Mouse (Mus musculus) limb, embryonic 14.5 days (tissue): ENCODE data around the gene Tfap2d. TPM values are rescaled to one million over a fixed set of nuclear protein-coding genes. Genes with fewer than 3 reads are reported as not detected.

Experiments used
- ATAC-seq: fragments of 200-750 bp; cut with Nextera tagmentation; 2 replicates; pipeline ENCODE4 v1.8.0; 2017; ENCODE audit warnings: low read depth, moderate number of reproducible peaks, moderate TSS enrichment; ENCODE audit not compliant: low FRiP score
- DNase-seq: peaks from one replicate; pipeline ENCODE4 v3.0.0-alpha.2; 2015; ENCODE audit warnings: low spot score
- H3K27ac ChIP-seq: fragments of 300-500 bp; sonication (generic); replicated peaks from 2 replicates; pipeline ENCODE4 v1.5.1; 2014; ENCODE audit warnings: low read depth, mild to moderate bottlenecking, low read length, moderate library complexity, mixed read lengths
- H3K27me3 ChIP-seq: fragments of 300-500 bp; sonication (generic); 2 replicates; pipeline ENCODE4 v1.6.1; 2014; ENCODE audit warnings: low read length, mixed read lengths; ENCODE audit not compliant: control insufficient read depth, insufficient read depth
- H3K36me3 ChIP-seq: fragments of 300-500 bp; sonication (generic); 2 replicates; pipeline ENCODE4 v1.6.1; 2014; ENCODE audit warnings: mild to moderate bottlenecking, low read length, moderate library complexity, mixed read lengths; ENCODE audit not compliant: control insufficient read depth, insufficient read depth
- H3K4me1 ChIP-seq: fragments of 300-500 bp; sonication (generic); 2 replicates; pipeline ENCODE4 v1.6.1; 2014; ENCODE audit warnings: antibody characterized with exemption, low read length, mixed read lengths; ENCODE audit not compliant: control insufficient read depth, insufficient read depth
- H3K4me2 ChIP-seq: fragments of 300-500 bp; sonication (generic); replicated peaks from 2 replicates; pipeline ENCODE4 v1.6.1; 2014; ENCODE audit warnings: low read depth, mild to moderate bottlenecking, low read length, moderate library complexity; ENCODE audit not compliant: severe bottlenecking
- H3K4me3 ChIP-seq: fragments of 300-500 bp; sonication (generic); replicated peaks from 2 replicates; pipeline ENCODE4 v1.5.1; 2014; ENCODE audit warnings: low read length
- H3K9ac ChIP-seq: fragments of 300-500 bp; sonication (generic); 2 replicates; pipeline ENCODE4 v1.6.1; 2014; ENCODE audit warnings: mild to moderate bottlenecking, low read depth, low read length, moderate library complexity; ENCODE audit not compliant: severe bottlenecking
- H3K9me3 ChIP-seq: fragments of 300-500 bp; sonication (generic); 2 replicates; pipeline ENCODE4 v1.6.1; 2016; ENCODE audit warnings: low read length; ENCODE audit not compliant: control insufficient read depth
- POLR2A ChIP-seq: fragments of 200-500 bp; IDR thresholded peaks from 2 replicates; pipeline ENCODE4 v1.8.0; 2012; ENCODE audit warnings: inconsistent platforms, mild to moderate bottlenecking, moderate library complexity, borderline replicate concordance; ENCODE audit not compliant: insufficient read depth, insufficient read length; ENCODE audit errors: extremely low read depth
- WGBS: fragments of 180-500 bp; shearing (Covaris S2); extraction: QIAGEN DNeasy Blood & Tissue Kit; methylation state at CpG from one replicate; pipeline ENCODE4 v1.1.7; 2014; 5-methylcytosine and 5-hydroxymethylcytosine counted together
- polyA plus RNA-seq, 2 experiments: library from polyadenylated mRNA; depleted of rRNA in 1 of 2; stranded (reverse) in 1 of 2; unstranded in 1 of 2; fragments of >200 nt; fragmentation: Nextera tagmentation in 1 of 2; extraction: Ambion mirVana in 1 of 2; gene quantifications; 2 replicates each; pipeline versions ENCODE4 v1.2.1 to v1.2.3; 2012 to 2014

Tfap2d gene
- polyA plus RNA-seq, 2 experiments, result not detected

DNA sequence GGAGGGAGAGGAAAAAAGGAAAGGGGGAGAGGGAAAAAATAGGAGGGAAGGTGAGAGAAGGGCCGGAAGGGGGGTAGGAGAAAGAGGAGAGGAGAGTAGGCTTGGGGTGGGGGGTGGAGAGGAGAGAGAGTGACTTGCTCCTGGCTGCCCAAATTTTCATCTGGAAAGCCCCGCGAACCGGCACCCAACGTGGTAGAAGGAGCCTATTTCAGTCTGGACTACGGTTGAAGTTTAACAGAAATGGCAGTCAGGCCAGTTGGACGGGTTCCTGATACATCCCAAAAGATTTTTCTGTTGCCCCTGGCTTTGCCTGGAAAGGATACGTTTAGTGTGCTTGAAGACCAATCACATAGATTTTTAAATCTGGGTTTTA, 108.2 kb downstream of the Tfap2d start:
- Histone ChIP-seq H3K4me1 (no peaks in the 10 kb centered on the region), H3K9ac (peak overlapping the region; percentile 84), H3K36me3 (0 out of 2 replicates have a peak, but pooled peaks cover 2% of the 10 kb centered on the region), H3K4me2 (peak overlapping the region; percentile 51; the same call in 1 of the 2 replicates), H3K27ac (peak overlapping the region; percentile 86), H3K9me3 (no peaks in the 10 kb centered on the region), H3K27me3 (peaks cover 64% of the 10 kb centered on the region), H3K4me3 (peak overlapping the region; percentile 45)
- ATAC-seq, result no peak
- under 1% methylated on average over 8 of the region's 8 CpGs for WGBS
- DNase-seq, result peak; percentile 25
- TF ChIP-seq POLR2A, result no peak

DNA sequence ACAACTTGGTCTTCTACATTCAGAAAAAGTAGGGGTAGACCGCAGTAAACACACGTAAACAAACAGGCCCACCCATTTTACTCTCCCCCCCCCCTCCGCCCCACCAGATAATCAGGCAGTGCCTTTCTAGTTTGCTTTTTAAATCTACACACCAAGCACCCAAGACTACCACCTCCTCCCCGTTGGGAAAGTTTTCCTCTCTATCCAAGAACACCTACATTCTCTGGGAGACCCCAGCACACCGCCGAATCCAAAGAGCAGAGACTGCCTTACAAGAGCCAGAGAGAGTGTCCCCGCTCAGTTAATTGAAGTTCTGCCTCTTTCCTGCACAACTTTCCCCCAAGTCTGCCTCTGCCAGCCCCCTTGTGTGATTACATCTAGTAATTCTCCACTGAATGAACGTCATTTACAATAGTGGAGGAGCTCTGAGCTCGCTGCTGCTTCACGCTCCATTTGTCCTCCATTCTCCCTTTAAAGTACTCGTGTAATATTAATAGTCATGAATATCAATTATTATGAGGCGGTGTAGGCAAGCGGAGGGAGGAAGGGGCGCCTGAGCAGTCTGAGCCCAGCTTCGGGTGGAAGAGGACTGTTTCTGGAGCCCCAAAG, 108.8 kb downstream of the Tfap2d start:
- no peak for TF ChIP-seq POLR2A
- no peaks in the 10 kb centered on the region for H3K9me3 ChIP-seq
- peak overlapping the region; percentile 51 for H3K4me2 ChIP-seq
- peaks cover 70% of the 10 kb centered on the region for H3K27me3 ChIP-seq
- WGBS, result 3% methylated on average over 15 of the region's 15 CpGs
- no peak for ATAC-seq
- no peaks in the 10 kb centered on the region for H3K4me1 ChIP-seq
- H3K9ac ChIP-seq, result peak overlapping the region; percentile 84
- H3K36me3 ChIP-seq, result 0 out of 2 replicates have a peak, but pooled peaks cover 2% of the 10 kb centered on the region
- H3K4me3 ChIP-seq, result peak overlapping the region; percentile 45
- DNase-seq, result no peak
- peak overlapping the region; percentile 53 for H3K27ac ChIP-seq

DNA sequence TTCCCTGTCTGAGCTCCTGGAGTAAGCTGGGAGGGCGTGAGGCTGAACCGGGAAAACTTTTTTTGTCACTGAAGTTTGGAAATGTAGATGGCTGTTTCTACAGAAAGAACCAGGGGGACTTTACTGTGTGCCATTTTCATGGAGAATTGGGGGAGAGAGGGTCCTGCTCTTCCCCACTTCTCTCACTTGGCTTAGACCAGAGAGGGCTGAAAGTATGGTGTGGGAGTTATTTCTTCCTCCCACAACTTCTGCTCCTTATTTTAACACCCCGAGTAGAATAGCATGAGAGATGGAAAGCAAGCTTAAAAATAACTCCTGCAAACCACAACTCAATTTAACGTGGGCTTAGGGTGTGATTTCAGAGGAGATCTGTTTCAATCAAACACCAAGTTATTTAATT, 109.9 kb downstream of the Tfap2d start:
- 0% methylated on average over 4 of the region's 4 CpGs for WGBS

DNA sequence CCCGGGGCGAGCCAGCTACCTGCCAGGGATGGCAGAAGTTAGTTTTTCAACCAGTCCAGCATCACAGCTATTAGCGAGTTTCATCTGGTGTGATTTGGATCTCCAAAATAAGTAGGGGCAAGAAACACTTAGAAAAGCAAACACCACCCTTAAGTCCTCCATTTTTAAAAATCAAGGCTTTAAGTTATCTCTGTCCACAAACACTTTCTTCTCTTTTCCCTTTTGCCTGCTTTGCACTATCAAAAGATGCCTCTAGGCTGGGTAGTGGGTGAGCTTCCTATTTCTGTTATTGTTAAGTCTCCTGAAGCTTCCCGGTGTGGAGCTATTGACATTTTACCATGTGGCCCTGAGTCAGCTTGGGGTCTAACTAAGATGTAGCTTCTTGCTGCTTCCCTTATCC, 110.3 kb downstream of the Tfap2d start:
- peaks cover 77% of the 10 kb centered on the region for H3K27me3 ChIP-seq
- H3K4me3 ChIP-seq, result peak overlapping the region; percentile 45
- no peak for TF ChIP-seq POLR2A
- peak overlapping the region; percentile 53; the same call in 1 of the 2 replicates for H3K27ac ChIP-seq
- H3K4me2 ChIP-seq, result peak overlapping the region; percentile 51
- ATAC-seq (no peak), DNase-seq (peak; percentile 2)
- H3K4me1 ChIP-seq, result no peaks in the 10 kb centered on the region
- peak overlapping the region; percentile 84 for H3K9ac ChIP-seq
- 4% methylated on average over 4 of the region's 4 CpGs for WGBS
- no peaks in the 10 kb centered on the region for H3K9me3 ChIP-seq
- H3K36me3 ChIP-seq, result 0 out of 2 replicates have a peak, but pooled peaks cover 2% of the 10 kb centered on the region

More for the DNA sequence above, 109.9 kb downstream of the Tfap2d start:
- H3K36me3 ChIP-seq, result 0 out of 2 replicates have a peak, but pooled peaks cover 2% of the 10 kb centered on the region
- no peak for TF ChIP-seq POLR2A
- peak overlapping the region; percentile 51 for H3K4me2 ChIP-seq
- H3K27ac ChIP-seq, result peak overlapping the region; percentile 53
- no peaks in the 10 kb centered on the region for H3K9me3 ChIP-seq
- H3K27me3 ChIP-seq, result peaks cover 77% of the 10 kb centered on the region
- peak overlapping the region; percentile 45 for H3K4me3 ChIP-seq
- H3K4me1 ChIP-seq, result no peaks in the 10 kb centered on the region
- H3K9ac ChIP-seq, result peak overlapping the region; percentile 84
- ATAC-seq (no peak), DNase-seq (no peak)

DNA sequence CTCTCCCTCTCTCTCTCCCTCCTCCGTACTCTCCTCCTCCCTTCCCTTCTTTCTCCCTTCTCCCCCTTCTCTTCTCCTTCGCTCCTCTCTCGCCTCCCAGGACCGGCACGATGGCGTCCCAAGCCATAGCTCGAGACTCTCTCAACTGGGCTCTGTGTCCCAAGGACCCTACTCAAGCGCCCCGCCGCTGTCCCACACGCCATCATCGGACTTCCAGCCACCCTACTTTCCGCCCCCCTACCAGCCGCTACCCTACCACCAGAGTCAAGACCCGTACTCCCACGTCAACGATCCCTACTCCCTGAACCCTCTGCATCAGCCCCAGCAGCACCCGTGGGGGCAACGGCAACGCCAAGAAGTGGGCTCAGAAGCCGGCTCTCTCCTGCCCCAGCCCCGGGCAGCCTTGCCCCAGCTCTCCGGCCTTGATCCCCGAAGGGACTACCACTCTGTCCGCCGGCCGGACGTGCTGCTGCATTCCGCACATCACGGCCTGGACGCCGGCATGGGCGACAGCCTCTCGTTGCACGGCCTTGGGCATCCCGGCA, 111.1 kb downstream of the Tfap2d start:
- Histone ChIP-seq H3K27me3 (peaks cover 76% of the 10 kb centered on the region), H3K27ac (peak overlapping the region; percentile 72), H3K36me3 (0 out of 2 replicates have a peak, but pooled peaks cover 2% of the 10 kb centered on the region), H3K9me3 (no peaks in the 10 kb centered on the region), H3K9ac (peak overlapping the region; percentile 74), H3K4me1 (no peaks in the 10 kb centered on the region), H3K4me3 (peak overlapping the region; percentile 45), H3K4me2 (peak overlapping the region; percentile 51)
- no peak for ATAC-seq
- peak; percentile 2 for DNase-seq
- TF ChIP-seq POLR2A, result no peak
- 1% methylated on average over 36 of the region's 36 CpGs for WGBS

Other genes starting within 250 kb of the Tfap2d start
- 43.2 and 64.9 TPM in 2 replicates for gene Tfap2b, start 105.9 kb downstream of the Tfap2d start, polyA plus RNA-seq (2012; rRNA removed)
- 42.4 and 52.7 TPM in 2 replicates for gene Tfap2b, start 105.9 kb downstream of the Tfap2d start, polyA plus RNA-seq (2014; fragmentation: Nextera tagmentation; extraction: Ambion mirVana)